Mouse (Mus musculus): ENCODE data around the gene Slc36a4.

The Slc36a4 gene

DNA sequence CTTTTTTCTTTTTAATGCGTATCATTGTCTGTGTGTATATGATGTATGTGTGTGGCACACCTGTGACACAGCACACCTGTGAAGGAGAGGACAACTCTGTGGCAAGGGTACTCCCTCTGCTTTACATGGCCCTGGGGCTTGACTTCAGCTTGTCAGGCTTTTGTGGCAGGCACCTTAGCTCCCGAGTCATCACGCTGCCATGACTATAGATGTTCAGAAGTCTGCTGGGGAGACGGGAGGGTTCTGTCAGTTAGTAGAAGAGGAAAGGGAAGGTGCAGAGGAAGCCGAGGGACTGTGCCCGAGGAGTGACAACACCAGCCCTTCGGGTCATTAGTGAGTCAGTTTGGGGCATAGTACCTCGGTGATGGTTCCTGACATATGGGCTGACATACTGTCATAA, 13.0 kb downstream of the Slc36a4 start:
- DNase-seq (ENCODE audit: low read depth, low spot score): no peak

DNA sequence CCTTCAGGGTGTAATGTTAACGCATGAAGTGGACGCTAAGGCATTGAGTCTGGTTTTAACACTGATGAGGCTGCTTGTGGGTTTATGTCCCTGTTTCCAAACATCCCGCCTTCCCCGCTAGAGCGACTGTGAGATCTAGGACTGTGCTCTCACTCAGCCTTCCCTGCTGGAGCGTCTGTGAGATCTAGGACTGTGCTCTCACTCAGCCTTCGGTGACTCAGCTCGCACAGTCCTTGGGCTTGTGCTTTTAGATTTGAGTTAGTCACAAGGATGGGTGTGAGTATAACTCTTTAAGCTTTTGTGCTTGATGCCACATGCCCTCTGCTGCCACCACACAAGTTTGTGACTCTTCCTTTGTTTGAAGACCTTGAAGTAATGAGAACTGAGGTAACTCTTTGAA, 17.6 kb downstream of the Slc36a4 start:
- no peak for DNase-seq (ENCODE audit: low read depth, low spot score)

DNA sequence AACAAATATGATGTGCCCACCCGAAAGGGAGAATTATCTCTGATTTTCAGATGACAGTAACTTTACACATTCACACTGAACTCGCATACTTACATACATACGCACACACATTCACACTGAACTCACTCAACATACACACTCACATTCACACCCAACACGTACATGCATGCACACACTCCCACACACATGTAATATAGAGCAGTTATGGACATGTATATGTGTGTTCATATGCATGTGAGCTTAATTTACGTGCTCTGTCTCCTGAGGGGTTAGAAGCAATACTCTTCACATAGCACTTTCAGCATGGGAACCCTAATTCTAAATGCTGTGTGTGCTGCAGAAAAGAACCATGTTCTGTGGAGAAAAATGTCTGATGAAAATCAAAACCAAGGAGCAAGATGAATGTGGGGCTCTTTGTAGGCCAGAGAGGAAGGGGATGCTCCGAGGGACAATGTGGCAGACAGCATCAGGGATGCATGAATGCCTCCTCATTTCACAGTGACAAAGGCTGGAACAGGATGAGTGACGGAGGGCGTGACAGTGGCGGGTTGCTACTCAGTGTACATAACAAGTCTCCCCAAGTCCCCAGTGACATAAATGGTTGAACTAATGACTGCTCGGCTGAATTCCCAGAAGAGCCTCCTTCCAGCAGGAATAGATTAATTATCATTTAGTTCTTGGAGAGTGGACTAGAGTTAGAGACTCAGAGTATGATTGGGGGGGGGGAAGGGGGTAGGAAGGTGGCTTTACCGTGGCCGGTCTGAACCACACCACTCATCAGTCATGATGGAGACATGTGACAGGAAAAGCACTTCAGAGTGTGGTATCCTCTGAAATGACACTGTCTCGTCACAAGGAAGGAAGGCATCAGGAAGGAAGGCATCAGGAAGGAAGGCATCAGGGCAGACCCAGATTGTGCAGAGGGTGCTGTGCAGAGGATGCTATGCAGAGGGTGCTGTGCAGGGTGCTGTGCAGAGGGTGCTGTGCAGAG, 22.5 kb downstream of the Slc36a4 start:
- DNase-seq (ENCODE audit: low read depth, low spot score): no peak

DNA sequence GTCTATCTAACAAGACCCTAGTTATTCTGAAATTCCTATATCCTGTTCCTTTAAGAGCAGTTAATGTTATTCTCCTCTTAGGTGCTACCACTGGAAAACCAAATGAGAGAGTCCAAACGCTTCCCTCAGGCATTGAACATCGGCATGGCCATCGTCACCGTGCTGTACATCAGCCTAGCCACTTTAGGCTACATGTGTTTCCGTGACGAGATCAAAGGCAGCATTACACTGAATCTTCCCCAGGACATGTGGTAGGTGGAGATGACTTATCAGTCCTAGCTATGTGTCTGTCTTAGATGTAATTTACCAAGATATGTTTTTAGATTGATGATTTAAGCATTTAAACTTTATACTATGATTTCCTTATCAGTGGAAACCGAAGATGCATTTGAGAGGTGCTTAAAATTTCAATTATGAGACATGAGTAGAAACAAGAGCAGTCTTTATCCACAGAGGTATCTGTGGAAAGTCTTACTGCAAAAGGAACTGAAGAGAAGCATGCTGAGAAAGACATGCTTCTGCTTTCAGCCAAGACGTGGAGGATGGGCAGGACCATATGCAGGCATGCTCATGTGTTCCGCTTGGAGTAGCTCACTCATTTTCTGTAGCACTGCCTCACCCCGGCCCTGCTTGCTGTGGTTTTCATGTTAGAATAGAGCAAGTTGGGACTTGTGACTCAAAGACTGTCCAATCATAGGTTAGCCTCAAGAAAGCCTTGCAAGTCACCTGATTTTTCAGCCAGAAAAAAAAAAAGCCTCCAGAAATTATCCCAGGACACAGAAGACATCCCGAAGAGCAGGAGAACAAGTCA, 24.7 kb downstream of the Slc36a4 start:
- no peak for DNase-seq (ENCODE audit: low read depth, low spot score)

GRCm38 (mm10) chr9:15734867-15735131, 25.3 kb downstream of the Slc36a4 start:
- DNase-seq (ENCODE audit: low read depth, low spot score): no peak

DNA sequence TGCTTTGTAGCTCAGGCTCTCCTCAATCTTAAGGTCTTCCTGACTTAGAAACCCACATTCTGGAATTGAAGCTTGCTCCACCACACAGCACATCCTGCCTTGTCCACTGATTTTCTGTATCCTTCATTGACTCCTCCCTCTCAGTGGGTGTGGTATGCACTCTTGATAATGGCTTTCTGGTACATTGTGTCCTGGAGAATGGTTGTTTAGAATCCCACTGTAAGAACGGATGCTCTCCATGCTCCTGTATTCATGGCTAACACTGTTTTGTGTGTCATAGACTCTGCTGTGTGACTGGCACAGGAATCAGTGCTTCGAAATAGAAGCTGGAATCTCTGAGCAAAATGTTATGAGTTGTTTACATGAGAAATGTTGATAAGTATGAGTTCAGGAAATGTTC, 28.0 kb downstream of the Slc36a4 start:
- DNase-seq (ENCODE audit: low read depth, low spot score): no peak

DNA sequence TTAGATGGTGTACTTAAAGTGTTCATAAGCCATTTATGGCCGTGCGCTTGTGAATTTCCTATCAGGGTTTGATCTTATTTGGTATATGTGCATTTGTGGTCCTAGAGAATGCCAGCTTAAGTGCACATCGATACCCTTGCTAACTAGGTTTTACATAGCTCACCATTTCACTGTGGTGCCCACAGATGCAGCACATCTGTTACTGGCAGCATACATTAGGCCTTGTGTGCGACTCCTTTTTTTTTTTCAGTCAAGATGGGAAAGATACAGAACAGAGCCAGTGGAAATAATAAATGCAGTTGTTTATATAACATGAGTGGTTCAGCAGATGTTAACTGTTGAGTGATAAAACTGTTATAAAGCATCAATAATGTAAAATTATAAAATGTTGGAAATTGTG, 31.9 kb downstream of the Slc36a4 start:
- DNase-seq (ENCODE audit: low read depth, low spot score): no peak

- no peak for DNase-seq (ENCODE audit: low read depth, low spot score)
Measured at GRCm38 (mm10) chr9:15741931-15742330, 32.4 kb downstream of the Slc36a4 start.

GRCm38 (mm10) chr9:15745985-15746607, 36.6 kb downstream of the Slc36a4 start:
- DNase-seq (ENCODE audit: low read depth, low spot score): no peak

DNA sequence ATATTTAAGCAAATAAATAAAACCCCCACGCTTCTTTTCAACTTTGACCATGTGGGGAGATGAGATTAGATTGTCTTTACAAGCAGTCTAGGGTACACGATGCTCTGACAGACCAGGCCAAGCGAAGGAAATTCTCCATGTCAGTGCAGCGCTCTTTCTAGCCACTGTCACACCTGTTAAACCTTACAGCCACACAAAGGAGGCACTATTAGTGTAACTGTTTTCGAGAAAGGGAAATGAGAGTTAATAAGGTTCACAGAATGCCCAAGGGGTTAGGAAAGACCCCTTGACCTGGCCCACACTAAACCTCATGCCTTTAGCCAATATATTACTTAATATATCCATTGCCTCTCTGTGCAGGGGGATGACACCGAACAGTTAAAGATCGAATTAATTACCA, 37.1 kb downstream of the Slc36a4 start:
- DNase-seq (ENCODE audit: low read depth, low spot score): no peak

GRCm38 (mm10) chr9:15748383-15748782, 38.8 kb downstream of the Slc36a4 start:
- DNase-seq (ENCODE audit: low read depth, low spot score): no peak

GRCm38 (mm10) chr9:15759318-15759717, 49.8 kb downstream of the Slc36a4 start:
- DNase-seq (ENCODE audit: low read depth, low spot score): no peak

GRCm38 (mm10) chr9:15766379-15766778, 56.8 kb downstream of the Slc36a4 start:
- DNase-seq (ENCODE audit: low read depth, low spot score): no peak

GRCm38 (mm10) chr9:15766821-15767220, 57.3 kb downstream of the Slc36a4 start:
- no peak for DNase-seq (ENCODE audit: low read depth, low spot score)

- no peak for DNase-seq (ENCODE audit: low read depth, low spot score)
Measured at GRCm38 (mm10) chr9:15772766-15773165, 63.2 kb downstream of the Slc36a4 start.

- DNase-seq (ENCODE audit: low read depth, low spot score): no peak
Measured at GRCm38 (mm10) chr9:15773426-15773825, 63.9 kb downstream of the Slc36a4 start.

DNA sequence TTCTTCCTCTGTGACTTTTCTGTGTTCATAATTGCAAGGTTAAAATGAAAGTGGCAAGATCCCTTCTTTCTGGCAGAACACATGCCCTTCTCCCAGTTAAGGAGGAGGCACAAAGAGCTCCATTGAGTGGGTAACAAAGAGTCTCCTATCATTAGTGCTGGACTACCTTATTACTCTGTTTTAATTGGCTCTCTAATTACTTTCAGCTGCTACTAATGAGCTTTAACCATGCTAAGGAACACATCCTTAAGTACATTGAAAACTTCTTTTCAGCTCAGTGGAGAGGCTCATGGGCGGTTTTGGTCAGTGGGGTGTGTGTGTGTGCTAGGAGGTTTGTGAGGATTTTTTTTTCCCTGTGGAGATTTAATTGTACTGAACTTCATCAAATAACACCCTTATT, 65.4 kb downstream of the Slc36a4 start:
- DNase-seq (ENCODE audit: low read depth, low spot score): no peak

- no peak for DNase-seq (ENCODE audit: low read depth, low spot score)
Measured at GRCm38 (mm10) chr9:15781936-15782335, 72.4 kb downstream of the Slc36a4 start.

GRCm38 (mm10) chr9:15786192-15786591, 76.7 kb downstream of the Slc36a4 start:
- no peak for DNase-seq (ENCODE audit: low read depth, low spot score)

- no peak for DNase-seq (ENCODE audit: low read depth, low spot score)
Measured at GRCm38 (mm10) chr9:15786610-15787009, 77.1 kb downstream of the Slc36a4 start.

DNA sequence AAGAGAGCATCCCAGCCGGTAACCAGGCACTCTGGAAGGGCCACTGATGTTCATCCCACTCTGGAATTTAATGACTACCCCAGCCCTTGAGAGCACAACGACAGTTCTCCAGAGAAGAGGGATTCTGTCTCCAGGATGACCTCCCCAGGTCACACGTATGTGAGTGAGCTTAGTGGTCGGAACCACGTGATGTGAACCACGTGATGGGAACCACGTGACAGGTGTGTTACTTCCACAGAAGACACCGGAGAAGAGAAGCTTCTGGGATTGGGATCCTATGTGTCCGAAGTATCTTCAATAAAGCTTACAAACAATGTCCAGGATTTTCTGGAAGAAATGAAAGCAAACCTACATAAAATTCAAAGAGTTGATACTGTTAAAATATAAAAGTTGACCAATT, 82.5 kb downstream of the Slc36a4 start:
- DNase-seq (ENCODE audit: low read depth, low spot score): no peak

Data from WW6 (cell line).